Mouse (Mus musculus): ENCODE measurements around the gene March2.
"Not testable (repeated sequence)": the region's sequence is repeated elsewhere in the genome, so short reads cannot be mapped to it uniquely, and the experiment has no call there.

March2 gene

DNA sequence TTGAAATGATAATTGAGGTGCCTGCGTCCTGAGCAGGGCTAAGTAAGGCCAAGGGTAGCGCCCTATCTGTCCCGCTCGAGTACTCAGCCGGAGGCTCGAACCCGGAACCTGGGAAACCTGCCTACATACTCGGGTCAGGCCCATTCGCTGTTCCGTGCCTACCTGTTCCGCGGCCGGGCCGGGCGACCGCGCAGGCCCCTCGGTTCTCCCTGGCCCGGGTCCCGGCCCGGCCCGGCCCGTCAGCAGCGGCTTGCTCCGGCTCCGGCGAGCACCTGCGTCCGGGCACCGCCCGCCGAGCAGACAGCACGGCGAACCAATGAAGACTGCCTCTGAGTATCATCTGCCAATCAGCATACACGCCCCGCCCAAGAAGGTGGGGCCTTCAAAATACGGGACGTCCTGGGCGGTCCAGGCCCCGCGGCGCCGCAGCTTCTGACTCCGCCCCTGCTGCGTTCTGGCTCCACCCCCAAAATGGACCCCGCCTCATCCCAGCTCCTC lies at the start of gene March2:
March2 (minus strand) TSS at position 287 of the 498 bp plus-strand sequence.
- DNase-seq: peak; percentile 97

DNA sequence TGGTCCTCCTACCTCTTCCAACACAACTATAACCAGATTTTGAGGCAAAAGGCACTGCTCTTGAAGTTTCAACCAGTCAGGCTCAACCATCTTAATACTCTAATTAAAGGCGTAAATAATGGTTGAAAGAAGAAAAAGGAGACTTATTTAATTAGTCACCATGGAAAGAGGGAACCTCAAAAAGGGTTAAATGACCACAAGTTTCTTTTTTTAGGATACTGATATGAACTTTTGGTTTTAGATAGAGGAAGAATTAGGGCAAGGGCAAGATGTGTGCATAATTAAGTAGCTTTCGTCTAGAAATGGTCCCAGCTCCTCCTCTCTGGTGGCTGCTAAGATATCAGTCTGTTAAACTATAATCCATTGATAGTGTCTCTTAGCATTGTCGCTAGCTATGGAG lies 47.9 kb upstream of the March2 start:
- no peak for DNase-seq

DNA sequence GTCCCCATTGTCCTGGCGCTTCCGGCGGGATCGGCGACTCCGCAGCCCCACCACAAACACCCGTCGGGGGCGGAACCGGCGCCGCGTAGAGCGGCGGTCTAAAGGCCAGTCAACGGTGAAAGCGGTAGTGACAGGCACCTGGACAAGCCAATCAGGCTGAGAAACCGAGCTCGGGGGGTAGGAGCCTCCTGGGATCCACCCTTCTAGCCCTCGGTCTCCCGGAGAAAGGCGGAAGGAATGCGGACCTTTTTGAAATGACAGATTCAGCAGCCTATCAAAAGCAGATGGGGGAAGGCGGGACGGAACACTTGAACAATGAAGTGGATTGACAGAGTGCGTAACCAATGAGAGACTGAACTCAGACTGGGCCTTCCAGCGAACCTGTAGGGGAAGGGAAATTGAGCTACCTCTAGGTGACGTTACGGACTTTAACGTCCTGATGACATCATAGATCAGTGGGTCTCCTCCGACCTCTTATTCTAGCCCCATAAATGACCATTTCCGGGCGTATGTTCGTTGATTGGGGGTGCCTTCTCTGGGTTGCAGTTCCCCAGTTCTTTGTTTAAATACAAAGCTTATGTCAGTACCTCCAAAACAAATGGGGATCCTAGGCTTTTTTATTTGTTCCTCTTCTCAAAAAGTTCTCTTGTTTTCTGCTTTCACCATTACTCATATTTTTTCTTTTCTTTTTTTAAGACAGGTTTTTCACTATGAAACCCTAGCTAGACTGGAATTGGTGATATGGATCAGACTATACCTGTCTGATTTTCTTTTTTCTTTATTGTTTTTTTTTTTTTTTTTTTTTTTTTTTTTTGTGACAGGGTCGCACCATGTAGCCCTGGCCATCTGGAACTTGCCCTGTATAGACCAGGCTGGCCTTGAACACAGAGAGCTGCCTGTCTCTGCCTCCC lies 42.0 kb upstream of the March2 start, which contains the start of gene Rab11b:
Rab11b (minus strand) TSS at position 276 of the 911 bp plus-strand sequence.
- peak; percentile 99 for DNase-seq

GRCm38 (mm10) chr17:33759767-33760254 lies 41.3 kb upstream of the March2 start:
- DNase-seq: peak; percentile 96

DNA sequence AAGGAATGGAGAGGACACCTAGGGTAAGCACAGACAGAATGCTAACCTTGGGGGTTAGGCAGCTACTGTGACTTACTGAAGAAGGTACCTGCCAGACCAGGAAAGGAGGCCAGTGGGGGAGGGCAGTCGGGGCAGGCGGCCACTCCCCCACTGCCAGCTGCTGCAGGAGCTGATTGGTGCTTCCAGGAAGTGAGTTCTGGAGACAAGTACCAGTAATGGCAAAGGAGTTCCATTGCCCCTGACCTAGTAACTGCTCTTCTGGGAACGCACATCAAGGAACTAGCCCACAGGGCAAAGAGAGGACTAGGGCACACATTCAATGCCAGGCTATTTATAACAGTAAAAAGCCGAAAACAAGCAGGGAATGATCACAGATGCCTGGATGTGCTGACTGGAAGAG lies 38.8 kb upstream of the March2 start:
- no peak for DNase-seq

DNA sequence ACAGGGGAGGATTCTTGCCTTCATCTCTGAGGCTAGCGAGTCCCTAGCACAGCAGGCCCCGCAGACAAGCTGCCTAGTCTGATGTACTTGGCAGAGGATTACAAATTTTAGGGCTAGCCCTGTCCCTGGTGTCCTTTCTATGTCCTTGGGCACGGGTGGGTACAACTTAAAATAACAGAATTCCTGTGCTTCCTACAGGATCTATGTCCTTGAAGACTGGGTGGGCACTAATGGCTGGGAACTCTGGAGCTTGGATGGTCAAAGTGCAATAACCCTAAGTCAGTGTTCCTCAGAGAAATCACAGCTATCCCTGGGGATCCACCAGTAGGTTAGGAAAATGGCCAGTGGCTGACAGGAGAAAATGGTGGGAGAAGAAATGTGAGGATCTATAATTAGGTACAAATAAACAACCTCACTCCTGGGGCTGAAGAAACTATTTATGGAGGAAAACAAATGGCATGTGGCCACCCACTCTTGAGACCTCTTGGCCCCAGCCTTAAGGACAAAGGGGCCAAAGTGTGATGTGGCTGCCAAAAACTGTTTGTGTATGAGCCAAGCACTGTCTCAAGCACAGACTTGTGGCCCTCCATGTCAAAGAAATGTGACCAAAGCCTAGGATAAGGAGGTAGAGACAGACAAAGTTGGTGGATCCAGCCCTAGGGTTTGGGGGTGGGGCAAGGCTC lies 37.8 kb upstream of the March2 start:
- DNase-seq: no peak

DNA sequence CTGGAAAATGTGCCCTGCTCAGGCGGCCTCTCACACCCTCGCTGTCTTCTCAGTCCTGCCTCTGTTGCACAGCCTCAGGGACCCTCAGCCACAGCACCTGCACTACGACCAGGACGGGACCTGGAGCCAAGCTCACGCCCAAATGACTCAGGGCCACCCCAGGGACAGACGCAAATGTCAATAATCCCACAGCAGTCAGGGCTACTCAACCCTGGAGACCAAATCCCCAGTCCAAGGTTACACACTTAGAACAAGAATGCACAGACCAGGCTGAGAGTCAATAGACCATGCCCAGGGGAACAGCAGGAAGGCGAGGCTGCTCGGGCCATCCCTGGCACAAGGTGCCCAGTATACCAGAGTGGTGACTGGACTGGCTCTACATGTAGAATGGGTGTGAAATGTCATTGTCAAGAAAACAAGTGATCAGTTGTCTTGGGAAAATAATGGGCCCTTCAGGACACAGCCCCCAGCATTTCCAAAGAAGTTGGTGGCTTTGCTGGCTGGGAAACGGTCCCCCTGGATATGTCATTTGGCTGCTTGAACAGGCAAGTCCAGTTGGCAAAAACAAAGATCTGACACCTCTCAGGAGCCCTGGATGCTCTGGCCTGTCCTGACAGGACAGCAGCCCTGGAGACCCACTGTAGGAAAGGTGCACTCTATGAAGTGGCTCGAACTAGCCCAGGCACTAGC lies 37.1 kb upstream of the March2 start:
- no peak for DNase-seq

GRCm38 (mm10) chr17:33754656-33755055 lies 36.2 kb upstream of the March2 start:
- peak; percentile 25 for DNase-seq

DNA sequence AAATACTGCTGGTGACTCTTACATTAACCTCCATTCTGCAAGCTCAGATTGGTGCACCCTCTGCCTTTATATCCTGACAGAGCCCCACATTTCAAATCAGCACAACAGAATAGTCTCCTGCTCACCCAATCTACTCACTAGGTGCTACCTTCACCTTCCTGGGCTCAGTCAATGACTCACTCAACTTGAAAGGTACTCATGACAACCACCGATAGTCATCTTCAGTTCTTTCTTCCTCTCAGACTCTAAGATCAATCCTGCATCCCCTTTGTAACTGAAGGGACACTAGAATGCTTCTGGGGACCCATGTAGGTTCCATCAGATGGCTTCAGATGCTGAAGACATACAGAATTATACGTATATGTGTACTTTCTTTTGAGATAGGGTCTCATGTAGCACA lies 33.8 kb upstream of the March2 start:
- DNase-seq: no peak

DNA sequence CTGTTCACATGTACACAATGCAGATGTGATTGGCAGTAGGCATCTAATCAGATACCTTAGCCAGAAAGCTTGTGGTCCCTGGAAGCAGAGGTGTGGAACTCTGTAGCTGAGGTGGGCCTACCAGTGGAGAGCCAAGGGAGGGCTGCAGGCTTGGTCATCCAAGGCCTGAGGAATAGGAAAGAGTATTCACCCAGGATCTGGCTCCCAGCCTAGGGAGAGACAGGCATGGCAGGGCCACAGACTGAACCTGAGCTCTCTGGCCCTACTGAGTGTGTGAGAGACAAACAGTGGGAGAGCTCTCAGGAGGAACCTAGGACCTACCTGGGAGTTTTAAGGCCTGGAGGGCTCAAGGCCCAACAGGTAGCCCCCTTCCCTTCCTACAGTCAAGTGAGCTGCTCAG lies 32.7 kb upstream of the March2 start:
- no peak for DNase-seq

- no peak for DNase-seq
Observed at GRCm38 (mm10) chr17:33749451-33749850, 31.0 kb upstream of the March2 start.

GRCm38 (mm10) chr17:33746011-33746410 lies 27.5 kb upstream of the March2 start:
- no peak for DNase-seq

DNA sequence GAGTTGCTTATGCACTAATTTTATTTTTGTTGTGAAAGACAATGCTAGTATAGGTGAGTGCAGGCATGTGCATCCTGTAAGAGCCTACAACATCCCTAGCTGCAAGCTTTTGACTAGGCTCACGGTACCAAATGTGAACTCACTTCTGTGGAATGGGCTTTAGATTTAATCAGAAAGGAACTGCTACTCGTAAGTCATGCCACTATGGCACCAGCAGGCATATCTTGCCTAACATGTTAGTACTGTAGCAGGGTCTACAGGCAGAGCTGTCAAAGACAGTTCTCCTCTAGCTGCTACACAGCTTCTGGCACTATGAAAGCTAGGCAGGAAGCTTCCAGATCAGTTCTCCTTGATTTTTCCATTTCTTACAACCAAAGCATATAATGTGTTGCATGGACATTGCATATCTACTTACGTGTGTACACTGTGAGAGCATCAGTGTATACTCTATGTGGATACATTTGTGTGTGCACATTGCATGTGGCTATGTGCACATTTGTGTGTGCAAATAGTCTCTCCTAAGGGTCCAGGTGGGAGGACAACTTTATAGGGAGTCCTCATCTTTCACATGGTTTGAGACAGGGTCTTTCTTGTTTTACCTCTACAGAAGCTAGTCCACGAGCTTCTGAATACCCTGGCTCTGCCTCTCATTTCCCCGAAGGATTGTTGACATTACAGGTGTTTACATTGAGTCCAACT lies 26.4 kb upstream of the March2 start:
- no peak for DNase-seq

DNA sequence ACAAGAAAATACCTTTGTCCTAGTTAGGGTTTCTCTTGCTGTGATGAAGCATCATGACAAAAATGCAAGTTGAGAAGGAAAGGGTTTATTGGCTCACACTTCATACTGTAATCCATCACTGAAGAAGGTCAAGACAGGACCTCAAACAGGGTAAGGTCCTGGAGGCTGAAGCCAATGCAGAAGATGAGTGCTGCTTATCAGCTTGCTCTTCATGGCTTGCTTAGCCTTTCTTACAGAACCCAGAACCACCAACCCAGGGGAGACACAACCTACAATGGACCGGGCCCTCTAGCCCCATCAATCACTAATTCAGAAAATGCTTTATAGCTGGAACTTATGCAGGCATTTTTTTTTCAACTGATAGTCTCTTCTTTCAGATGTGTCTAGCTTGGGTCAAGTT lies 23.9 kb upstream of the March2 start:
- no peak for DNase-seq

DNA sequence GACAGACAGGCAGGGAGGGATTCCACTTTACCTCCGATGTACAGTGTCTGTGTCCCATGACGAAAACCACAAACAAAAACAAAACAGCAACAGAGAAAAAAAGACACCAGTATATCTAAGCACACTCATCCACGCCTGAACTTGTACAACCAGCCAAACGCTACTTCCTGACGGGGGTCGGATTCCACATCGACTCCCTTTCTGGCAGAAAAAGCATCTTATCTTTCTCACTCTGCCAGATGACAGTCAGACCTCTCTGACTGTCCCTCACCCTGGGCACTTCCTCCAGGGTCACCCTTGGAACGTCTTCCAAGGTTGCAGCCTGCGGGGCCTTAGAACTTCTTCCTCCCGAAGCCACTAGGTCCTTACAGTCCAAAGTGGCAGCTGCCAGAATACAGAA lies 15.1 kb upstream of the March2 start:
- DNase-seq: not testable (repeated sequence)

GRCm38 (mm10) chr17:33732556-33733083 lies 14.2 kb upstream of the March2 start:
- not testable (repeated sequence) for DNase-seq

DNA sequence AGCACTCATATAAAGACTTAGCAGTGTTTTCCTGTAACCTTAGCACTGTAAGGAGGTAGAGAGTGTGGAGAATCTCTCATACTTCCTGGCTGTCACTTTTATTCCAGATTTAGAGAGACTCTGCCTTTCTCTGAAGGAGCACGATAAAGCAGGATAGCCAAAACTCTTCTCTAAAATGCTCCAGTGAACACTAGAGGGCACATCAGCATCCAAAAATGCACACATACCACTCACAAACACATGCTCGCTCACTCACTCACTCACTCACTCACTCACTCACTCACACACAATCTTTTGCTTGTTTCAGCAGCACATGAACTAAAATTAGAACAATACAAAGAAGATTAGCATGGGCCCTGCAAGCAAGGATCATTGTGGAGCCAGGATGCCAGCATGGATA lies 10.7 kb upstream of the March2 start:
- no peak for DNase-seq

DNA sequence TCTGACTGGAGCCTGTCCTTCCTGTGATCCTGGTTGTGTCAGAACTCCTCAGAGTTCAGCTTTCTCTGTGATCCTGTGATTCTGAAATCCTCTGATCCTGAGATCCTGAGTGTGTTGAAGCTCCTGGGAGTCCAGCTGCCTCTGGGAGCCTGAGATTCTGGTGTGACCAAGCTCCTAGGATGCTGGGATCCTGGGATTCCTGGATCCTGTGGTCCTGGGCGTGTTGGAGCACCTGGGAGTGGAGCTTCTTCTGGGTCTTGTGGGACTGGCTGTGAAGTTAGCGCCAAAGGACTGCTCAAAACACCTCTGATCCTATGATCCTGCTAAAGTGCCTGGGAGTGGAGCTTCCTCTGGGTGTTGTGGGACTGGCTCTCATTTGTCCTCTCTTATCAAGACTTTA lies 9.9 kb upstream of the March2 start:
- no peak for DNase-seq

- DNase-seq: no peak
Observed at GRCm38 (mm10) chr17:33719736-33720378, 1.4 kb upstream of the March2 start.

DNA sequence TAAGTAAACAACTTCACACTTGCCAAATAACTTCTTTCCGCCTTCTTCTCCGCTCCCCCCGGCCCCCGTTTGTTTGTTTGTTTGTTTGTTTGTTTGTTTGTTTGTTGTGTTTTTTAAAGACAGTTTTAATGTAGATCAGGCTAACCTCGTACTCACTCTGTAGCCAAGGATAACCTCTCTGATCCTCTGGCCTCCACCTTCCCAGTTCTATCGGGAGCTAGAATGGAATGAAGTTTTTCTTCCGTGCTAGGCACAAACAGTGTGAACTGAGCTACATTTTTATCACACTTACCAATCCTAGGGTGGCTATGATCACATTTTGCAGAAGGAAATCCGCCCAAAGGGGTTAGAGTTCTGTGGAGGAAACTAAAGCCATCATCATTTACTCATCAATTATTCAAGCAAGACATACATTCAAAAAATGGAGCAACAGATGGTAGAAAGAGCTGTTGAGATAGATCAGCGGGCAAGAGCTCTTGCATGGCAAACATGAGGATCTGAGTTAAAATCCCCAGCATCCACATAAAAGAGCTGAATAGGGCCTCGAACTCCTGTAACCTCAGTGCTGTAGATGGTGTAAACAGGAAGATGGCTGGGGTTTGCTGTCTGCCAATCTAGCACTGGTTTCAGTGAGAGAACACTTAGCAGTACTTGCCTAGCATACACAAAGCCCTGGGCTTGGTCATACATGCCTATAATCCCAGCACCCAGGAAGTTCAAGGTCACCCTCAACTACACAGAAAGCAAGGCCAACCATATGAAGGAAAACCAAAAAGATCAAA lies 665 bp upstream of the March2 start:
- DNase-seq: no peak

GRCm38 (mm10) chr17:33717982-33718381 lies 488 bp downstream of the March2 start:
- no peak for DNase-seq

Measured in thymus, postnatal 25 days (tissue).